Mouse (Mus musculus) neural tube, embryonic 11.5 days (tissue): Measurements from ENCODE around the gene Gm20388. TPM values are rescaled to one million over a fixed set of nuclear protein-coding genes. Genes with fewer than 3 reads are reported as not detected.

ENCODE experiments used
- ATAC-seq: fragments of 200-750 bp; cut with Nextera tagmentation; 2 replicates; pipeline ENCODE4 v1.8.0; 2017; ENCODE audit warnings: moderate number of reproducible peaks, mild to moderate bottlenecking, moderate TSS enrichment, moderate library complexity; ENCODE audit not compliant: insufficient read depth, low FRiP score, low TSS enrichment
- DNase-seq: peaks from one replicate; pipeline ENCODE4 v3.0.0-alpha.2; 2015; ENCODE audit warnings: low spot score
- H3K27ac ChIP-seq: fragments of 300-500 bp; sonication (generic); 2 replicates; pipeline ENCODE4 v1.5.1; 2014; ENCODE audit warnings: low read depth, mild to moderate bottlenecking, low read length
- H3K27me3 ChIP-seq: fragments of 300-500 bp; sonication (generic); 2 replicates; pipeline ENCODE4 v1.6.1; 2014; ENCODE audit warnings: mild to moderate bottlenecking, low read length, mixed read lengths; ENCODE audit not compliant: control insufficient read depth, insufficient read depth
- H3K36me3 ChIP-seq: fragments of 300-500 bp; sonication (generic); 2 replicates; pipeline ENCODE4 v1.6.1; 2014; ENCODE audit warnings: mild to moderate bottlenecking, low read length, moderate library complexity, mixed read lengths; ENCODE audit not compliant: control insufficient read depth, insufficient read depth
- H3K4me1 ChIP-seq: fragments of 300-500 bp; sonication (generic); 2 replicates; pipeline ENCODE4 v1.6.1; 2014; ENCODE audit warnings: low read length, mixed read lengths; ENCODE audit not compliant: control insufficient read depth, insufficient read depth
- H3K4me2 ChIP-seq: fragments of 300-500 bp; sonication (generic); 2 replicates; pipeline ENCODE4 v1.6.1; 2014; ENCODE audit warnings: low read depth, mild to moderate bottlenecking, moderate library complexity
- H3K4me3 ChIP-seq: fragments of 300-500 bp; sonication (generic); 2 replicates; pipeline ENCODE4 v1.5.1; 2014; ENCODE audit warnings: low read depth, low read length
- H3K9ac ChIP-seq: fragments of 300-500 bp; sonication (generic); 2 replicates; pipeline ENCODE4 v1.6.1; 2014; ENCODE audit warnings: mild to moderate bottlenecking, low read length
- H3K9me3 ChIP-seq: fragments of 300-500 bp; sonication (generic); 2 replicates; pipeline ENCODE4 v1.6.1; 2016; ENCODE audit warnings: low read length; ENCODE audit not compliant: control insufficient read depth
- WGBS: fragments of 180-500 bp; shearing (Covaris S2); extraction: QIAGEN DNeasy Blood & Tissue Kit; methylation state at CpG from one replicate; pipeline ENCODE4 v1.1.7; 2014; 5-methylcytosine and 5-hydroxymethylcytosine counted together
- polyA plus RNA-seq: library from polyadenylated mRNA; unstranded; fragments of >200 nt; fragmentation: Nextera tagmentation; extraction: Ambion mirVana; gene quantifications from 2 replicates; pipeline ENCODE4 v1.2.1, GENCODE M21; 2014

Gene Gm20388
- polyA plus RNA-seq, 1 experiment from 2014 or later: not detected

DNA sequence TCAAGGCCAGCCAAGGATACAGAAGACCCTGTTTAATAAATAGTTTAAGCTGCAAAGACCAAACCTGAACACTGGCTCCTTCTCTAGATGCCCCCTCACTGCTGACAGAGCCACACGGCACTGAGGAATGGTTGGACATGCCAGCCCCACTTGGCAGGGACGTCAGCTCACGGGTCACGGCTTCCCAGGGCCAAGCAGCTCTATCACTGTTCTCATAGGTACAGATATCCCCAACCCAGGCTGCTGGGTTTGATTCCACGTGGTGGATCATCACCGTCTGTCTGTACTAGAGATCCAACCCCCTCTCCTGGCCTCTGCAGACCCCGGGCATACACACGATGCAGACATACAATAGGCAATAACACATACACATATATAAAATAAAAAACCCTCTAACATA lies 3380.0 kb downstream of the Gm20388 start:
- DNase-seq: no peak
- H3K36me3 ChIP-seq: peaks cover 7% of the 10 kb centered on the region
- H3K9me3 ChIP-seq: no peaks in the 10 kb centered on the region
- no peak for ATAC-seq
- no peak overlapping the region for H3K4me2 ChIP-seq
- H3K4me3 ChIP-seq: no peak overlapping the region
- WGBS: 89% methylated on average over 8 of the region's 8 CpGs
- no peak overlapping the region for H3K9ac ChIP-seq
- no peak overlapping the region for H3K27ac ChIP-seq
- no peaks in the 10 kb centered on the region for H3K4me1 ChIP-seq
- no peaks in the 10 kb centered on the region for H3K27me3 ChIP-seq

DNA sequence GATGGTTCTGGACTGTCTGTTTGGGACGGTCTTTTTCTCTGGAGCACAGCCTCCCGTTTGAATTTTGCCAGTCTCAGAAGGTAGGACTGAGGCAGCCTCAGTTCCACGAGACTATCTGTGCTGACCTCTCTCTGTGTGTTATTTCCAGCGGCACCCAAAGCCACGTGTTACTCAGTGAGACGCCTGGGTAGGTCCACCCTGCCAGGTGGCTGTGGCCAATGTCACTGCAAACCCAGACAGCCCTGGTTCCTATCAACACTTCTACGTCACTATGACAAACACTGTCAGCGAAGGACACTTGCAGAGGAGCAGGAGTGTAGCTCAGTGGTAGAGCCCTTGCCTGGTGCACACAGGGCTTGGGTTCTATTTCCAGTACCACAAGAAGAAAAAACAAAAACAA lies 3381.1 kb downstream of the Gm20388 start:
- Histone ChIP-seq H3K27ac (no peak overlapping the region), H3K4me2 (no peak overlapping the region), H3K4me3 (no peak overlapping the region), H3K4me1 (no peaks in the 10 kb centered on the region), H3K9me3 (no peaks in the 10 kb centered on the region), H3K9ac (no peak overlapping the region), H3K27me3 (no peaks in the 10 kb centered on the region), H3K36me3 (peaks cover 10% of the 10 kb centered on the region)
- DNase-seq: no peak
- 93% methylated on average over 8 of the region's 8 CpGs for WGBS
- ATAC-seq: no peak

DNA sequence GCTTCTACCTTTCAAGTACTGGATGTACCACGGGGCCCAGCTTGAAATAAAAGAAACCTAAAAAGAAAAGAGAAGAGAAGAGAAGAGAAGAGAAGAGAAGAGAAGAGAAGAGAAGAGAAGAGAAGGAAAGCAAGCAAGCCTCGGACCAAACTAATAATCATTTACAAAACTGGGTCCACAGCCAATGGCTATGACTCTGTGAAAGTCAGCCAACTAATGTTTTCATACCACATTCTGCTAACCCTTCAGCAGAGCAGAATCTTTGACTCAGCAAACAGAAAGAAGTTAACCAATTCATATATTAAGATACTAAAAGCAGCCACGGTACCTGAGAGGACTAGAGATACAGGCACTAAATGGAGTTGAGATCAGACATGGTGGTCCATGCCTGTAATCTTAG lies 3381.6 kb downstream of the Gm20388 start:
- Histone ChIP-seq H3K4me2 (no peak overlapping the region), H3K9me3 (no peaks in the 10 kb centered on the region), H3K9ac (no peak overlapping the region), H3K27me3 (no peaks in the 10 kb centered on the region), H3K4me1 (no peaks in the 10 kb centered on the region), H3K36me3 (peaks cover 10% of the 10 kb centered on the region), H3K4me3 (no peak overlapping the region), H3K27ac (no peak overlapping the region)
- ATAC-seq (no peak), DNase-seq (no peak)
- WGBS: 87% methylated on average over 3 of the region's 3 CpGs

DNA sequence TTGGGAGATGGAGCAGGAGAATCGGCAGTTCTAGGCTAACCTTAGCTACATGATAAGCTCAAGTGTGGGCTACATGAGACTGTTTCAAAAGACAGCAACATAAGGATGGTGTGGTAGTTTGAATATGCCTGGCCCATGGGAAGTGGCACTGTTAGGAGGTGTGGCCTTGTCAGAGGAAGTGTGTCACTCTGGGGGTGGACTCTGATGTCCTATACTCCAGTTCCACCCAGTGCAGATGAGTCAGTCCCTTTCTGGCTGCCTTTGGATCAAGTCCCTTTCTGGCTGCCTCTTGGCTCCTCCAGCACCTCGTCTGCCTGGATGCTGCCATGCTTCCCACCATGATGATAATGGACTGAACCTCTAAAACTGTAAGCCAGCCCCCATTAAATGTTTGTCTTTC lies 3382.1 kb downstream of the Gm20388 start:
- 87% methylated on average over 2 of the region's 2 CpGs for WGBS
- Histone ChIP-seq H3K27me3 (no peaks in the 10 kb centered on the region), H3K27ac (no peak overlapping the region), H3K9ac (no peak overlapping the region), H3K36me3 (peaks cover 10% of the 10 kb centered on the region), H3K4me3 (no peak overlapping the region), H3K9me3 (no peaks in the 10 kb centered on the region), H3K4me1 (no peaks in the 10 kb centered on the region), H3K4me2 (no peak overlapping the region)
- no peak for ATAC-seq
- no peak for DNase-seq

DNA sequence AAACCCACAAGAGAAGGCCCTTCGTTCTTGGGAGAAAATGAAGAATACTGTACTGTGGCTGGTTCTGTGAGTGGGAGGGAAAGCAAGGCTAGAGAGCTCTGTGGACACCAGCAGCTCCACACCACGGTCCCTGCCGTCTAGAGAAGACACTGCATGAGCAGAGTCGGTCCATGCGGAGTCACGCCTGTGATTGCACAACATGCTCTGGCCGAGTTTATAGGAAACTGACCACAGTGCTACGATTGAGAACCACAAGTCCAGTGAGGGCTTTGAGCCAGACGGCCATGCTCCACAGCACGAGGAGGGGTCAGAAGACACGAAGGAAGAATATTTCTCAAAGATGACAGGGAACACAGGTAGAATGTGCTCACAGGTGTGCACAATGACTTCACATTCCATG lies 3387.7 kb downstream of the Gm20388 start:
- ATAC-seq (no peak), DNase-seq (no peak)
- Histone ChIP-seq H3K36me3 (peaks cover 7% of the 10 kb centered on the region), H3K27ac (no peak overlapping the region), H3K27me3 (no peaks in the 10 kb centered on the region), H3K4me1 (no peaks in the 10 kb centered on the region), H3K4me3 (no peak overlapping the region), H3K9me3 (no peaks in the 10 kb centered on the region), H3K9ac (no peak overlapping the region), H3K4me2 (no peak overlapping the region)
- WGBS: 88% methylated on average over 11 of the region's 11 CpGs

DNA sequence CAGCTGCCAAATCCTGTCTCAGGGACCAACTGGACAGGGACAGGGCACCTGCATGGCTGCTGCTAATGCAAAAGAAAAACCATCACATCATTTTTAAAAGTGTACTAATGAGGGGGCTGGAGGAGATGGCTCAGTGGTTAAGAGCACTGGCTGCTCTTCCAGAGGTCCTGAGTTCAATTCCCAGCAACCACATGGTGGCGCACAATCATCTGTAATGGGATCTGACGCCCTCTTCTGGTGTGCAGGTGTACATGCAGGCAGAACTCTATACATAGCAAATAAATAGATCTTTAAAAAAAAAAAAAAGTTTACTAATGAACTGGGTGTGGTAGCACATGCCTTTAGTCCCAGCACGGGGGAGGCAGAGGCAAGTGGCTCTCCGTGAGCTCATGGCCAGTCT lies 3398.1 kb downstream of the Gm20388 start:
- DNase-seq: no peak
- Histone ChIP-seq H3K4me1 (no peaks in the 10 kb centered on the region), H3K4me3 (no peak overlapping the region), H3K27ac (no peak overlapping the region), H3K9me3 (no peaks in the 10 kb centered on the region), H3K9ac (no peak overlapping the region), H3K4me2 (no peak overlapping the region), H3K36me3 (peaks cover 6% of the 10 kb centered on the region), H3K27me3 (no peaks in the 10 kb centered on the region)
- ATAC-seq: no peak
- WGBS: 74% methylated on average over 4 of the region's 4 CpGs

DNA sequence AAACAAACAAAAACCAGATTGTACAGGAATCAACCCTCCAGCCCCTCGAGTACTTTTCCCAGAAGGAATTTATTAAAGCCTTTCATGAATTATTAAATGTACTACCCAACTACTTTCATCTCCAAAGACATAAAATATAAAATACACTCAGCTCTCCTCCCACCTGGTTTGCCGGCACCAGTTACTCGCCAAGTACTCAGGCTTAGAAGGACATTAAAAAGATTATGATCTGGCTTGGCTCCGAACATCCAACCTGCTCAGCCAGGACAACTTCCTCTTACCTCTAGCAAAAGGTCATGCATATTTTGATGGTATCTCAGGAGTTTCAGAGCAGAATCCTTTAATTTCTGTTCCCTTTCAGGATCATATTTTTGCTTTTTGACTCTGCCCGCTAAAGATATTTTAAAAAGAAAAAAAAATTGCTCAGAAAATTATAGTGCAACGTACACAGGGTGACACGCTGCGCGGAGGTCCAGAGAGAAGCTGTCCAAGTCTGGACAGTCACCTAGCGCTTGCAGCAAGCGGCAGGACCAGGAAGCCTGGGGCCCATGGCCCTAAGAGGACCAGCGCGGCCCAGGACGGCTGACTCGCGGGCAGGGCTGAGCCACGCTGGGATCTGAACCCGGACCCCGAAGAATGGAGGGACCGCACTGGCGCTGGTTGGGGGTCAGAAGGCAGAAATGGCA lies 3407.3 kb downstream of the Gm20388 start:
- 10% methylated on average over 21 of the region's 21 CpGs for WGBS
- H3K9ac ChIP-seq: peak overlapping the region; percentile 67
- peak overlapping the region; percentile 80 for H3K4me2 ChIP-seq
- H3K4me3 ChIP-seq: peak overlapping the region; percentile 52
- peak; percentile 79 for ATAC-seq
- DNase-seq: no peak
- H3K27ac ChIP-seq: no peak overlapping the region
- H3K9me3 ChIP-seq: no peaks in the 10 kb centered on the region
- peaks cover 13% of the 10 kb centered on the region for H3K4me1 ChIP-seq
- H3K27me3 ChIP-seq: no peaks in the 10 kb centered on the region
- H3K36me3 ChIP-seq: no peaks in the 10 kb centered on the region

DNA sequence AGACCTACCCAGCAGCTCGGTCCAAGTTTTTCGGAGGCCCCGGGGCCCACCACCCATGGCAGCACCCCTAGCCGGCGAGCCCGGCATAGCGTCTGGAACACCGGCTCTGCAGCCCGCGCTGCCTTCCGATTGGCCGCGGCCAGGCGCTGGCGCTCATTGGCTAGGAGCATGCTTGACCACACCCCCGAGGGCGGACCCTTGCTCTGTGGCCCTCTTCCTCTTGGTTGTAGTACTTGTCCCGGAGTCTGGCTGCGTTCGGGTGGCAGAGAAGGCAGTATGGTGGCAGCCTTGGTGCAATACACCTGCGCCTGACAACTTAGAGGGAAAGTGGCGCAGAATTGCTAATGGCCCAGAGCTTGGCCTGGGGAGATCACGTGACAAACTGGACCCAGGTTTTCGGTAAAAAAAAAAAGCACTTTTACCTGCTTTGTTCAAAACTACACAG lies 3407.8 kb downstream of the Gm20388 start, which contains the start of gene Fanca:
TSS of gene Fanca (minus strand) at position 110 of the 445 bp plus-strand sequence.
- no peak within 1 kb of the TSS for H3K27ac ChIP-seq
- whole genome bisulfite sequencing: under 1% methylated on average over 24 of the region's 24 CpGs

DNA sequence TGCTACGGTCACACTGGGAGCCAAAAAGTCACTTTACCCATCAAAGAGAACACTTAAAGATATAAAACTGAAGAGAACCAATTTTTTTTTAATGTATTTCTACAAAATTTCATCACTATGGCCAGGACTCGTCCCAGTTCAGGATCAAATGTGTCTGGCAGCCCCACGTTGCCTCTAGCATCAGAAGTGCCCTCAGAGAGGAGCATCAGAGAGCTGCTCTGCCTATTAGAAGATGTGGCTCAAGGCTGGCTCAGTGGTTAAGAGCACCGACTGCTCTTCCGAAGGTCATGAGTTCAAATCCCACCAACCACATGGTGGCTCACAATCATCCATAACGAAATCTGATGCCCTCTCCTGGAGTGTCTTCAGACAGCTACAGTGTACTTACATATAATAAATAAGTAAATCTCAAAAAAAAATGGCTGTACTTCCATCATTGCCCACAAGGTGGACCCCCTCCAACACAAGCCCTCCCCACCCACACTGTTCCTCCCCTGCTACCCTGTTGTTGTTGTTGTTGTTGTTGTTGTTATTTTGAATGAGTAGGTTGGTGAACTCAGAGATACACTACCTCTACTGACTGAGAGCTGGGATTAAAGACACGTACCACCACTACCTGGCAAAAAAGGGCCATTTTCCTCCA lies 3409.0 kb downstream of the Gm20388 start:
- Histone ChIP-seq H3K27ac (no peak overlapping the region), H3K36me3 (no peaks in the 10 kb centered on the region), H3K27me3 (no peaks in the 10 kb centered on the region), H3K4me3 (no peak overlapping the region), H3K4me1 (peaks cover 13% of the 10 kb centered on the region), H3K4me2 (no peak overlapping the region), H3K9ac (no peak overlapping the region), H3K9me3 (no peaks in the 10 kb centered on the region)
- ATAC-seq (no peak), DNase-seq (peak; percentile 28)
- 41% methylated on average over 7 of the region's 7 CpGs for WGBS

More for the DNA sequence above, 3407.8 kb downstream of the Gm20388 start, which contains the start of gene Fanca:
- DNase-seq: peak; percentile 95
- Histone ChIP-seq H3K9ac (peak within 1 kb of the TSS; percentile 67), H3K4me2 (peak within 1 kb of the TSS; percentile 80), H3K36me3 (no peaks in the 10 kb centered on the region), H3K4me1 (peaks cover 13% of the 10 kb centered on the region), H3K27me3 (no peaks in the 10 kb centered on the region), H3K9me3 (no peaks in the 10 kb centered on the region), H3K4me3 (peak within 1 kb of the TSS; percentile 52)
- peak; percentile 99 for ATAC-seq
